Mouse (Mus musculus) testis, adult 10 weeks (tissue): Measurements from ENCODE around the gene Zfand4. TPM values are rescaled to one million over a fixed set of nuclear protein-coding genes. Genes with fewer than 3 reads are reported as not detected.

Experiments
- polyA plus RNA-seq: library from polyadenylated mRNA; stranded (reverse); fragments of 350-450 nt; fragmentation: Illumina TruSeq; extraction: RNeasy Lipid Tissue Mini Kit (QIAGEN cat#74804); gene quantifications from one replicate; pipeline ENCODE4 v1.2.3, GENCODE M21; 2014; ENCODE audit warnings: low read depth, low replicate concordance

Gene Zfand4
- 695 TPM for polyA plus RNA-seq

GRCm38 (mm10) chr6:116264018-116264651 is at the start of gene Zfand4:
Gene Zfand4, plus strand, starts transcription at chr6:116264222.

DNA sequence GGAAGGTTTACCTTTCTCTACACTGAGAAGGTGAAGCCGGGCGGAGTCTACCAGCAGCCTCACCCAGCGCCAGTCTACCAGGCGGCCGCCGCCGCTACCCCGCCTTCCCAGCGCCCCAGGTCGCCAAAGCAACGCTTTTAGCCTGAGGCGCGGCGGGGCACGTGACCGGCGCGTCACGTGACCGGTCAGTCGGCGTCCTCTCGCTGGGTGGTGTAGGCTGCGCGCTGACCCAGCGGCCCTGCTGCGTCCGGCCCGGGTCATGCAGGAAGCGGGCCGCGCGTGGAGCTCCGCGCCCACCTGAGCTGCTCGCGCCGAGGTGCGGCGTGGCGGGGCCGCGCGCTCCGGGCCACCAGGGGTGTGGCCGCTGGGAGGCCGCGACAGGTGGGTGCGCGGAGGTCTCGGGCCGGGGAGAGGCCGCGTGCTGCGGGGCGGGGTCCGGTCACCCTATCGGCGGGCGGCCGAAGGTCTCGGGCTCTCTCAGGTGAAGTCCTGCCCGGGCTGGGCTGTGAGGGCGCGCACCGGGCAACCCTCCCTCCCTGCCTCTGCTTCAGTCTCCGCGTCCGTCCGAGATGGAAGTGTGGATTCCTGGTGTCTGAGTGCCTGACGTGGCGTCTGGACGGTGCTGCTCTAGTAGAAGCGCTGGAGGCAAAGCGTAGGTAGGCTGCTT is 73.9 kb downstream of the Zfand4 start, which contains the start of gene March8:
Gene March8 (plus strand): TSS at position 190 of the 667 bp plus-strand sequence.

Other genes starting within 250 kb of the Zfand4 start
- 106 TPM for gene Tmcc1, start 70.7 kb upstream of the Zfand4 start, polyA plus RNA-seq
- gene Washc2, start 56.2 kb upstream of the Zfand4 start, polyA plus RNA-seq: 14.0 TPM
- 37.5 TPM for gene March8, start 73.8 kb downstream of the Zfand4 start, polyA plus RNA-seq
- gene Alox5, start 197.0 kb downstream of the Zfand4 start, polyA plus RNA-seq: 0.34 TPM
- gene Olfr211, start 224.9 kb downstream of the Zfand4 start, polyA plus RNA-seq: not detected
- 2.0 TPM for gene Olfr212, start 242.3 kb downstream of the Zfand4 start, polyA plus RNA-seq